Mouse (Mus musculus) ZHBTc4 (cell line): ENCODE measurements around the gene Ttc7.

Experiments used
- DNase-seq: peaks from one replicate; pipeline ENCODE4 v3.0.0-alpha.2; 2011; ENCODE audit warnings: low read depth, low spot score

The Ttc7 gene

DNA sequence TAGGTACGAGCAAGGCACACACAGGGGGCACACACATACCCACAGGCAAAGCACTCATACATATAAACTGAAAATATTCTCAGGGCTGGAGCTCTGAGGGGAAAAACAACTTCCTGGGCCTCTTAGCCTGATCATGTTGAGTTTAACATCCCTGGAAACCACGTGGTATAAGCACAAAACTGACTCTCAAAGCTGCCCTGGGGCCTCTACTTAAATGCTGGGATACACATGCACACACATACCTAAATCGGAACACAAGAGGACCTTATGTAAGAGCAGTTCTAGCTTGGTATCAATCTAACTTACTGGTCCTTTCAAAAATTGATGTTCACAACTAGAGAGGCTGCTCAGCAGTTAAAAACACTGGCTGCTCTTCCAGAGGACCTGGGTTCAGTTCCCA lies 146.7 kb downstream of the Ttc7 start:
- no peak for DNase-seq
